Mouse (Mus musculus) mammary gland, adult 2 months (tissue): ENCODE measurements around the gene Hps6. TPM values are rescaled to one million over a fixed set of nuclear protein-coding genes. Genes with fewer than 3 reads are reported as not detected.

Experiments
- polyA plus RNA-seq: library from polyadenylated mRNA; depleted of rRNA; stranded (reverse); fragments of >200 nt; gene quantifications from 2 replicates; pipeline ENCODE4 v1.2.3, GENCODE M21; 2012; ENCODE audit warnings: low replicate concordance; rRNA removed

The Hps6 gene
- polyA plus RNA-seq, result 6.9 and 13.8 TPM in 2 replicates

DNA sequence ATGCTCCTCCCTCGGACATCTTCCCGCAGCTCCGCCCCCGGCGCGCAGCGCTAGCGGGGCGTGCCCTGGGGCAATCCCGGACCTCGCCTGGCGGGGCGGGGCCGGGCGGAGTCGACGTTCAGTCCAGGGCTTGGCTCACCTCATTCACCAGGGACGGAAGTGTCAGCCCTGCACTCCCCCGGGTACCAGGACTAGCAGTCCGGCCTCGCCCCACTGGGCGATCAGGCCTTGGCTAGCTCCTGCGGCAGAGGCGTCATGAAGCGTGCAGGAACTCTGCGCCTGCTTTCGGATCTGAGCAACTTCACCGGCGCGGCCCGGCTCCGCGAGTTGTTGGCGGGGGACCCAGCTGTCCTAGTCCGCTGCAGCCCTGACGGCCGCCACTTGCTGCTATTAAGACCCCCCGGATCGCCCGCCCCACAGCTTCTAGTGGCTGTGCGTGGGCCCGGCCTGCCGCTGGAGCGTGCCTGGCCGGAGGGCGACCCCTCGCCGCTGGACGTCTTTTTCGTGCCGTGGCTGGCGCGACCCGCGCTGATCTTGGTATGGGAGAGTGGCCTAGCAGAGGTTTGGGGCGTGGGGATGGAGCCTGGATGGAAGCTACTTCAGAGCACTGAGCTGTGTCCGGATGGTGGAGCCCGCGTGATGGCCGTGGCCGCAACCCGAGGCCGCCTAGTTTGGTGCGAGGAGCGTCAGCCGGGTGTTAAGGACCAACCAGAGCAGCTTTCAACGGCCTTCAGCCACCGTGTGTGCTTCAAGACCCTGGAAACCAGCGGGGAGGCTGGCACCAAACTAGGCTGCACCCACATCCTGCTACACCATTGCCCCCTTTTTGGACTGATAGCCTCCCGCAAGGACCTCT is at the start of gene Hps6:
Gene Hps6, plus strand, starts transcription at position 138 of the 856 bp plus-strand sequence.

DNA sequence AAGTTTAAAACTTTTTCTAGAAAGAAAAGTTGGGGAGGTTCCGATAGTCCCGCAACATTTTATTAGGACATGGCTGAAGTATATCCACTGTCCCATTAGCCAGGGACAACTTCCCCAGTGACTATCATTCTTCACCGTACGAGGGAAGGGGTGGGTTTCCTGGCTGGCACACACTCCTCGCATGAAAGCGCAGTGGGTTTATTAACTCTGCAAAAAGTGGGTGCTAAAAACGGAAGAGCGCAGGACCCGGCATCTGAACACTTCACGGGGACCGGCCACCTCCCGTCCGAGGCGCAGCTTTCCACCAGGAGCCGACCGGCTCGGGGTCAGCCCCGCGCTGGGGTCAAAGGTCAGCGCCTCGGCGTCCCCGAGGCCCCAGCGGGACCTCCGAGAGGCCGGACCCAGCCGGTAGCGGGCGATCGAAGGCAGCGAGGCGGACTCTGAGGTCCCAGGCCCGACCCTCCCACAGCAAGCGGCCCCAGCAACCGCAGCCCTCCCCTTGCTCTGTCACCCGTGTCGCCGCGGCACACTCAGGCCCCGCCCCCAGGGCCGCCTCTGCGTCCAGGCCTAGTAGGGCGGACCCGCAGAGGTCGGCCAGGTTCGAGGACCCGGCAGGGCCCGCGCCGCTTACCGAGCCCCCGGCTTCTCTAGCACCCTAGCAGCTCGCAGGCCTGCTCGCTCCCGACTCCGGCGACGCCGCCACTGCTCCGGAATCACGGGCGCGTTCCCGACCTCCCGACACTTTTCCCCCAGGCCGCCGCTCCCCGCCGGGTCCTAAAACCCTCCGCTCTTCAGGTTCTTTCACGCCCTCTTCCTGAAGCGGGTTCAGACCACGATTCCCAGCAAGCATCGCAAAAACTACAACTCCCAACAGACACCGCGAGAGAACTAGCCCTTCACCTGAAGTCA is 5.3 kb upstream of the Hps6 start, which contains the start of gene Armh3:
Gene Armh3, minus strand, starts transcription at position 704 of the 909 bp plus-strand sequence.

DNA sequence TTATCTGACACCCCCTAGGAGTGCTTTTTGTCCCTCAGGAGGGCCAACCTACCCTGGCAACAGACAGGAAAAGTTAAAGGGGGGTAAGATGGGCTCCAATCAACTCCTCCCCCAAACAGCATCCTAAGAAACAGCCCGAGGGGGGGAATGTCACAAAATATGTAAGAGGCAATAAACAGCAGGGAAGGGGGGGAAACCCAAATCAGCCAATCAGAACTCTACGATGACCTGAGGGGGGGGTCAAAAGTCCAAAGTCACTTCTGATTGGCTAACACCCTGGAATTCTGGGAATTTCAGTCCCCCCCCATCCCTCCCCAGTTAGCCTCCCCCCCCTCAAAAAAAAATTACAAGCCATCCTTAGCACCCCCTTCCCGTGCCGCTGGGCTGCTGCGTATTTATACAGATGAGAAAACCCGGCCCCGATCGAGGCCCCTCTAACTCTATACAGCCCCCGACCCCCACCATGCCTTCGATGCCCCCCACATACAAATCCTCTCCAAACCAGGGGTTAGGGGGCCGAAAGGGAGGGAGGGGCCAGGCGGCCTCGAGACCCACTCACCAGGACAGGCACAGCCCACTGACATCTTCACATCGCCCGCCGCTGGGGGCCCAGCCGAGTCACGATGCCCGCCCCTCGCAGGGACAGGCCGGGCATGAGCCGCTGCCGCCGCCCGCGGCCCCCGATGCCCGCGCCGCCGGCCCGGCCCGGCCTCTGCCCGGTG is 41.1 kb downstream of the Hps6 start, which contains the start of gene Pprc1:
Gene Pprc1, plus strand, starts transcription at position 616 of the 722 bp plus-strand sequence.

DNA sequence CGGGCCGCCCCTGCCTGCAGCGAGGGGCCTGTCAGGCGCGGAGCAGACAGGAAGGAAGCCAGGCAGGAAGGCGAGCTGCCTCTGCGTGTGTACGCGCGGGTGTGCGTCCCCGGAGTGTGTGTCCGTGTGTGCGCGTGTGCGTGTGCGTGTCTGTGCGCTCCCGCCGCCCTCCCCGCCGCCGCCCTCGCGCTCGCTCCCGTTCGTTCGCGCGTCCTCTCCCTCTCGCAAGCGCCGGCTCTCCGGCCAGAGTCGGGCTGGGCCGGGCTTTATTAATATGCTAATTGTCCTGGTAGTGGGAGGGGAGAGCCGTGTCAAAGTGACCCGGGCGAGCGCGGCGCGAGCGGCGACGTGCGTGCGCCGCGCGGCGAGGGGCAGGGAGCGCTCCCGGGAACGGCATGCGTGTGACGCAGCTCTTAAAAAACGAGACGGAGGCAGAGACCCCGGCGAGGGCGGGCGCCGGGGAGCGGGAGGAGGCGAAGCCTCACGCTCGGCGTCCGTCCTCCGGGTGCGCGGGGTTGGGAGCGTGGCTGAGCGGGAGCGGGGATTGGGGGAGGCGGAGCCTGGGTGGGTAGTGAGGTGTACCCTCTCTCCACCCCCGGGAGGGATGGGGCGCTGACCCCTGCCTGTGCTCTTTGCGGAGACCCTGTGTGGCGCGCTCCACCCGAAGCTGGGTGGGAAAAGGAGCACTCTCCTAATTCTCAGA is 41.8 kb downstream of the Hps6 start, which contains the start of gene Ldb1:
Gene Ldb1, minus strand, starts transcription at position 222 of the 703 bp plus-strand sequence.

Other genes with a start within 250 kb of the Hps6 start
- gene Mgea5, start 219.7 kb upstream of the Hps6 start, polyA plus RNA-seq, result 16.8 and 29.1 TPM in 2 replicates
- 1.7 and 2.2 TPM in 2 replicates for gene Kcnip2, start 187.4 kb upstream of the Hps6 start, polyA plus RNA-seq
- 7.3 and 12.6 TPM in 2 replicates for gene Armh3, start 5.0 kb upstream of the Hps6 start, polyA plus RNA-seq
- 26.7 and 30.8 TPM in 2 replicates for gene Pprc1, start 41.4 kb downstream of the Hps6 start, polyA plus RNA-seq
- gene Ldb1, start 41.7 kb downstream of the Hps6 start, polyA plus RNA-seq, result 226 and 287 TPM in 2 replicates
- 8.1 and 8.7 TPM in 2 replicates for gene Nolc1, start 72.4 kb downstream of the Hps6 start, polyA plus RNA-seq
- gene Elovl3, start 128.4 kb downstream of the Hps6 start, polyA plus RNA-seq, result 1.9 and 13.0 TPM in 2 replicates
- gene Pitx3, start 144.8 kb downstream of the Hps6 start, polyA plus RNA-seq, result 0.10 and 1.1 TPM in 2 replicates
- gene Gbf1, start 149.0 kb downstream of the Hps6 start, polyA plus RNA-seq, result 75.0 and 139 TPM in 2 replicates